Mouse (Mus musculus) R1 (cell line): Measurements from ENCODE around the gene Gm20388.

Experiments
- DNase-seq: peaks from one replicate; pipeline ENCODE4 v3.0.0-alpha.2; 2018; ENCODE audit warnings: low read depth, low spot score

Gene Gm20388

GRCm38 (mm10) chr8:120907671-120908070 is 997.0 kb downstream of the Gm20388 start:
- no peak for DNase-seq

GRCm38 (mm10) chr8:120910936-120911335 is 1000.3 kb downstream of the Gm20388 start:
- DNase-seq = no peak

DNA sequence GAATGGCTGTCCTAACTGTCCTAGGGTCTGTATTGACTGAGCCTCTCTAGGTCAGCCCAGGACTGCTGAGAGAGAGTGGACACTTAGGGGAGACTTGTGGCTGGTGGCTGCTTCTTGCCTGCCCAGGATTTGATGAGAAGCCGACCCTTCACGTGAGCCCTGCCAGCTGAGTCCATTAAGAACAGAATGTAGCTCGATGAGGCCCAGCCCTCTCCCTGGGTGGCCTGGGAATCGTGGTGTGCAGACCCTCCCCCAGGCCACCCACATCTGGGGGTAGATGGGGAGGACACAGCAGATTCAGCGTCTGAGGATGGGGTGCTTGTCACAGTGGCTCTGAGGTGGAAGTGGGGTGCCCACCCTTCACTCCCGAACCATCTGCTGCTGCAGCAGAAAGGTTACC is 1001.8 kb downstream of the Gm20388 start:
- DNase-seq = no peak

DNA sequence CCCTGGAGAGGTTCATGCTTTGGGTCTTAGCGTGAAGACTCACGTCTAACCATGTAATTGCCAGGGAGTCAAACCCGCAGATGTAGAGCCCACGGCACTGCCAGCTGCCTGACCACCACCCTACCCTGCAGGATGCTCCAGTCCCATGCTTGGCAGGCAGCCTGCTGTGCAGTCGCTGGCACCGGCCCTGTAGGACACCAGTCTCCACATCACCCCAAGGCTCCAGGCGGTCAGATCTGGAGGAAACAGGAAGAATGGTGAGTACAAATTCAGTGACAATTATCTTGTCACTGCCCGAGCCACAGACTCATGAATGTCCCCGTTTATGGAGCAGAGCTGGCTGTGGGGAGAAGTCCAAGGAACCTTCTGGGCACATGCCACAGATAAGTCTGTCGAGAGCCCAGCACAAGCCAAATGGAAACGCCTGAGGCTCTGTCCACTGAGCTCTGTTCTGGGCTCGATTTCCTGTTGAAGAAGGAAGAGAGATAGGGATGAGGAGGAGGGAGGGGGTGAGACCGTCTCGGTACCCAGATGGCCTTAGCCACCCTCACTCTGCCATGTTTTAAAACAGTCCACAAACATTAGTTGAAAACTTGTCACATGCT is 1006.3 kb downstream of the Gm20388 start:
- DNase-seq = no peak

DNA sequence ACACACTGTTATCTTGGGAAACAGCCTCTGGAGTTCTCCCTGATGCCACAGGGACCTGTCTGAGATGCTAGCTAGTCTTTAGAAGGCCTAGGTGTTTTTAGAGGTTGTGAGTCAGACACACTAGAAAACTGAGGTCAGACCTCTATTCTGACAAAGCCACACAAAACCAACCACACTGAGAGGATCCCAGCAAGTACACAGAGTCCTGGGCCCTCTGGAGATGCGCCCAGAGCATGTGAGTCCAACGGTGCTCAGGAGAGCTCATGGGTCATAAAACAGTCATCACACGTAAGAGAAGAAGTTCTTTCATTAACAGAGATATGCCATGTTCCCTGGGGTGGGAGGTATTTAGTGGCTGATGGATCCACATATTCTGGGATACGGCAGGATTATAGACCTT is 1009.9 kb downstream of the Gm20388 start:
- no peak for DNase-seq

DNA sequence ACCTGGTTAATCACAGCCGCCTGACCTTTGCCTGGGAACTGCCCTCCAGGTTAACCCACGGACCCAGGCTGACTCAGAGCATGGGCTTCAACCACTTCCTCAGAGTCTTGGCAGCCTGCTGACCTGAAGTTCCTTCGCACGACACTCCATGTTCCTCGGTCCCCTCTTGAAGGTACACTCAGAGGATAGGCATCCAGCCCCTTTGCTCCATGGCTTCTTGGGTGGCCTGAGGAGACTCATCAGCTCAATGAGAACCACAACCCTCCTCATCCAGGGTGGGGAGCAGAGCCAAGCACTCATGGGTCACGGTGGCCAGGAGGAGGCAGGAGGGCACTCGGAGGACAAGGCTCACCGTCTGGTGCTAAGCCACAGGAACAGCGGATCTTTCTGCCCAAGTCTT is 1015.6 kb downstream of the Gm20388 start:
- no peak for DNase-seq

DNA sequence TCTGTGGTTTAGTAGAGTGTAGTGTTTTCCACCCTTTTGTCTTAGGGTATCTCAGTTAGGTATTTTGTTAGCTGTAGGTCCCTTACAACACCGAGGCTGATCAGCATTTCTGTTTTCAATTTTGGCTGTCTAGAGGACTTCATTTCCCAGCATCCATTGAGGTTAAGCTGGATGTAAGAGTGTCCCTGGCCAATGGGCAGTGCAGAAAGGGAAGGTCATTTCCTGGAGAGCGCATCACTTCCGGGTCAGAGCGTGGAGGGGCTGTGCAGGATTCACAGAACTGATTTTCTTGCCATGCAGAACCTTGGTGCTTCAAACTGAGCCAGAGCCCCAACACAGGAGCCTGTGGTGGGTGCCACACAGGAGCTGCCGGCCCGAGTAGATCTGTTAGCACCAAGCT is 1017.4 kb downstream of the Gm20388 start:
- peak; percentile 38 for DNase-seq

GRCm38 (mm10) chr8:120934596-120934995 is 1024.0 kb downstream of the Gm20388 start:
- DNase-seq = no peak

- DNase-seq = no peak
These were observed 1026.0 kb downstream of the Gm20388 start for GRCm38 (mm10) chr8:120936685-120937084.

- no peak for DNase-seq
These were observed 1026.8 kb downstream of the Gm20388 start for GRCm38 (mm10) chr8:120937474-120937873.

DNA sequence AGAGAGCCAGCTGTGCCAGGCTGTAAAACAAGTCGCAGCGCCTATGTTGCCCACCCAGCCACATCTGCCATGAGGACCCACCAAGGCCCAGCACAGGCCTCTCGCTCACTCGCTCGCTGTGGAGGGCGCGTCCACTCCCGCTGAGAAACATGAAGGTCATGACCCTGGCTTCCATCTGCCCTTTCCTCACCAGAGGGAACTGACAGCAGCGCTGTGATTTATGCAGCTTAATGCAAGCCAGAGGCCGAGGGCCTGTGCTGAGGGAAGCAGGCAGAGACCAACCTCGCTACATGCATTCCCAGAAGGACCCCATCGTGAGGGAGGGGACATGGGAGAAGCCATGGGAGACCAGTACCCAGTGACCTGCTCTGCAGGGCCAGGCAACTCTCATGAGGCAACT is 1029.6 kb downstream of the Gm20388 start:
- peak; percentile 14 for DNase-seq

DNA sequence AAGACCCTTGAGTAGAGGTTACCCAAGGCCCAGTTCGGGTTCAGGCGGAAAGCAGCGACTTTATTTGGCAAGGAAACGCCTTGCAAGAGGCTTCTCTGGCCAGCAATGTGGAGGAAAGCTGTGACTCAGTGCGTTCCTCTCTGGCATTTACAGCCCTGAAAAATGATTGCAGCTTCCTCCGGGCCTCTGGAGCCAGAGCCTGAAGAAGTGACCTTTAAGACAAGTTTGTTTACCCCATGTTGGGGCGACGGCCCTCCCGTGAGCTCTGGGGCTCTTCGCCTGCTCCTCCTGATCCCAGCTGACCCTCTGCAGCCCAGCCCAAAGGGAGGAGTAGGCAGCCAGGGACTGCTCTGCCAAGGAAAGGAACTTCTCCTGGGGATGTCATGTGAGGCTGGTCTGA is 1036.6 kb downstream of the Gm20388 start:
- no peak for DNase-seq

GRCm38 (mm10) chr8:120948050-120948595 is 1037.5 kb downstream of the Gm20388 start:
- no peak for DNase-seq

- DNase-seq = no peak
These were observed 1038.2 kb downstream of the Gm20388 start for GRCm38 (mm10) chr8:120948620-120949491.

- no peak for DNase-seq
These were observed 1040.1 kb downstream of the Gm20388 start for GRCm38 (mm10) chr8:120950674-120951218.

DNA sequence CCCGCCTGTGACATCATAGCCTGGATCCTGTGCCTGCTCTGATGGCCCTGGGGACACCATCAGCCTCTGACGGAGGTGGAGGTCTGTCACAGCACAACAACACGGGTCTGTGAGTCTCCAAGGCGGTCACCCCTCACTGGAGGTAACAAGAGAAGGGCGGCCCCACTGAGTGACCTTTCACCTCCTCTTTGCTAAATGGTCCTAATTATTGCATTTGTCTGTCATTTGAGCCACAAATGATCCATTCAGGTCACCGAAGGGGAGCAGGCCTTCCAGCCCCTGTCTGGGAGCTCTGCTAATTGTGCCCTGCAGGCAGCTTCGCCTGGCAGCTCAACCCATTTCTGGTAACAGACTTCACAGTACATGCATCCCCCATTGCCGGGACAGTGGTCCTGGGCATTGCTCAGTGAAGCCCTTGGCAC is 1048.8 kb downstream of the Gm20388 start:
- no peak for DNase-seq

DNA sequence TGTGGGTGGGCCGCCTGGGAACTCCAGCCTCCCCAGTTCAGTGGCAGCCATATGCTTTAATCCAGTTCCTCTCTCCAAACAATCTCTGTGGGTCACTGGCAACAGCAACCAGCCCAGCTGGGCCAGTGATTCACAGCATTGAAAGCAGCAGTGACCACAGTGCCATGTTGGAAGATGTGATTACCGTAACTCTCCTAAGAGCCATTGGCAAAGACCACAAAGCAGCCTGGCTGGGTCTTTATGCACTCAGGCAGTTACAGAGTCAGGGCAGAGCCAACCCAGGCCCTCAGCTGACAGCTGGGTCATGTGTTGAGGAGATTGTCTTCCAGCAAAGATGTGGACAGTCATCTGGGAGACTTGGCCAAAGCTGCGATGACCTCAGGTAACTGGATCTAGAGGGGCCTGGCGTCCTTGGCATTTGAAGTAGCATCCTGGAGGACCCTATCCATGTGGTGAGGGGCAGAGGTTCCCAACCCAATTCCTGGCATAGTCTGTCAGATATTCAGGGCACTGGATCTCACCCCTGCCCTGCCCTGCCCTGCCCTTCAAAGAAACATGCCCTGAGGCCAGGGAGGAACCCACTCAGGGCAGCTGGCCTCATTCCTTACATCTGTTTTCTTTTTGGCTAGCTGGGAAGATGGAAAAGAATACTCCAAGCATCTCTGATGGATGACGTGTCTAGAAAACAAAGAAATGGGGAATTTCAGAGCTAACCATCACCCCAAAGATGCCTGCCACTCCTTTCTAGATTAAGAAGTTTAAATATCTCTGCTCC is 1052.2 kb downstream of the Gm20388 start:
- DNase-seq = no peak

DNA sequence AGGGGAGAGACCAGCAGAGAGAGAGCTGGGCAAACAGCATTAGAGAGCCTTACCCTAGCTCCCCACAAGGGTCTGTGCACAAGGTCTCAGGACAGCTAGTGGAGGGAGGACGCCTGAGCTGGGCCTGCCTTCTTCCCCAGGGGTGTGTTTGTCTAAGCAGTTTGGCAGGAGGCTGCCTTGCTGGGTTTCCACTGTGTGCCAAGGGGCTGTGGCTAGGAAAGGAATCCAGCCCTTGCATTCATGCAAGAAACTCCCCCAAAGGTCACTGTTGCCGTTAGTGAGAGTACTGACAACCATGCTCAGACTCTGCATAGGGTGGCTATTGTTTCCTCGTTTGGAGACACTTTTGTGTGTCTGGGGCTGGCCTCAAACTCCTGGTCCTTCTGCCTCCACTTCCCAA is 1055.9 kb downstream of the Gm20388 start:
- DNase-seq = no peak

GRCm38 (mm10) chr8:120968308-120968707 is 1057.7 kb downstream of the Gm20388 start:
- DNase-seq = no peak

- peak; percentile 60 for DNase-seq
These were observed 1059.7 kb downstream of the Gm20388 start for GRCm38 (mm10) chr8:120970346-120970745.

DNA sequence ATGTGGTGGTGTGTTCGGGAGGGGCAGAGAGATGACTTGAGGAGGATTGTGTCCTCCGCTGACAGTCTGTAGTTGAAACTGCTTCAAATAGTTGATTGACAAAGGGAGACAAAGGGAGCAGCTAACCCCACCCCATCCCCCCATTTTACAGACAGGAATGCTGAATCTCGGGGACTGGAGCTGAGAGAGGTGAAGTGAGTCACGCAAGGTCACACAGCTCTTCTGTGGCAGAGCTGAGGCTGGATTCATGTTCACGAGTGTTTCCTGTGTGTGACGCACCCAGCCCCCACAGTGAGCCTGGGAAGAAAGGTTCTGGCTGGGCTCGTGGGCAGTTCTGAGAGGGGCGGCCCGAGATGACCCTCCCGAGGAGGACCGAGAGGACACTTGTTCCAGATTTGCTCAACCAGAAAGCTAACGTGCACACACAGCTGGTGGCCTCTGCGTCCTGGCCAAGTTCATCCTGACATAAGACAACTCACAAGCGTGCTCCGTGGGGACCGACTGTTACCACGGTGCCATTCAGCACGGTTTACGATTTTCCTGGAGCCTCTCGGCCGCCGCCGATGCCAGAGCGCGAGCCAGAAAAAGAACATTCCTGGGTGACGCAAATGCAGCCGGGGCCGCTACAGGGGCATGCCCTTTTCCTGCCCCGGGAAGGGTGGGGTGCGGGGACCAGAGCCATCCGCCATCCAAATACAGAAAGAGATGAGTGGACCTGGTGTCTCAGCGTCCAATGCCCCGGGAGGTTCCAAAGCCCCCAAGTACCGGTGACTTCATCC is 1061.2 kb downstream of the Gm20388 start:
- DNase-seq = peak; percentile 62
